Mouse (Mus musculus): ENCODE measurements at regions not wholly inside any gene's neighbourhood (a gene's known extent, or its start where the extent isn't known, plus 50 kb on each side); places are given as distances from the start of the nearest gene placed in this dataset.

DNA sequence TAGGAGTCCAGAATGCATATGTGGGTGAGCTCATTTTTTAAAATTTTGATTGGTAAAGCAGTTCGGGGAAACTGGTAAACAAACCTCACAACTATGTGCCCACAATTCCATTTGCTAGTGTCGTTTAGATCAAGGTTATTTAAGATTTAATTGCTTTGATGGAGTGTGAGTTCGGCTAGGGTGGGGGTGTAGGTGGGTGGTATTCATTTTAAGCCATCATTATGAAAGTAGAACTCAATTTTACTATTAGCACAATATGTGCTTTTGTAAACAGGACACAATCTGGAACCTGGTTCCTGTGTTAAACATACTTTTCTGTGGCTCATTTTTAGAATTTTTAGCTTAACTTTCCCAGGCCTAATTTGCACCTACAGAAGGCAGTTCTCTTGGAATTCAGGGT lies 86.5 kb downstream of the Kcna4 start:
- peak; percentile 11 to 15 for DNase-seq

DNA sequence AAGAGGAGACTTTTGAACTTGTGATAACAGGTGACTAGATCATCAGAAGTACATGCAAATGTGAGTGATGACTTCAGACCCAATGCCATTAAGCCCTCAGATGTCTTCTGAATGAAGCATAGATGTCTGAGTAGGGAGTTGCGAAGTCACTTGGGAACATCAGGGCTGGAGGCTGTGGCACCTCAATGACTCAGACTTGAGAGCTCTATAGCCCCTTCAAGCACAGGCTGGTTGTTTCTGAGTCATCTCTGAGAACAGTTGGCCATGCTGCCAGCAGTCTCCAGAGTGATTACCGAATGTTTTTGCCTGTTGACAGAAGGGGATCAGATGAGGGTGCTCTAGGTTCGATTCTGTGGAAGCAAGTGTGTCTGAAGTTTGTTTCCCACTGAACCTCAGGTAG lies 102.4 kb downstream of the Kcna4 start:
- peak; percentile 3 to 5 for DNase-seq

- peak; percentile 19 for DNase-seq
Observed at GRCm38 (mm10) chr2:107400471-107400870, 110.0 kb downstream of the Kcna4 start.
